Mouse (Mus musculus) midbrain, embryonic 12.5 days (tissue): Measurements from ENCODE around the gene Slc12a4. TPM values are rescaled to one million over a fixed set of nuclear protein-coding genes. Genes with fewer than 3 reads are reported as not detected.

Experiments
- ATAC-seq: fragments of 200-750 bp; cut with Nextera tagmentation; 2 replicates; pipeline ENCODE4 v1.8.0; 2017; ENCODE audit warnings: low read depth, moderate TSS enrichment, moderate library complexity; ENCODE audit not compliant: low FRiP score
- H3K27ac ChIP-seq: fragments of 300-500 bp; sonication (generic); replicated peaks from 2 replicates; pipeline ENCODE4 v1.5.1; 2016; ENCODE audit warnings: mild to moderate bottlenecking
- H3K27me3 ChIP-seq: fragments of 300-500 bp; sonication (generic); 2 replicates; pipeline ENCODE4 v1.6.1; 2016; ENCODE audit warnings: mild to moderate bottlenecking
- H3K36me3 ChIP-seq: fragments of 300-500 bp; sonication (generic); 2 replicates; pipeline ENCODE4 v1.6.1; 2016
- H3K4me1 ChIP-seq: fragments of 300-500 bp; sonication (generic); 2 replicates; pipeline ENCODE4 v1.6.1; 2016
- H3K4me2 ChIP-seq: fragments of 300-500 bp; sonication (generic); replicated peaks from 2 replicates; pipeline ENCODE4 v1.6.1; 2016; ENCODE audit warnings: mild to moderate bottlenecking, moderate library complexity
- H3K4me3 ChIP-seq: fragments of 300-500 bp; sonication (generic); 2 replicates; pipeline ENCODE4 v1.5.1; 2016; ENCODE audit warnings: mild to moderate bottlenecking
- H3K9ac ChIP-seq: fragments of 300-500 bp; sonication (generic); replicated peaks from 2 replicates; pipeline ENCODE4 v1.6.1; 2016; ENCODE audit warnings: mild to moderate bottlenecking, moderate library complexity
- H3K9me3 ChIP-seq: fragments of 300-500 bp; sonication (generic); 2 replicates; pipeline ENCODE4 v1.6.1; 2016; ENCODE audit warnings: mild to moderate bottlenecking
- WGBS: fragments of 180-500 bp; shearing (Covaris S2); methylation state at CpG from one replicate; pipeline ENCODE4 v1.1.7; 2016; 5-methylcytosine and 5-hydroxymethylcytosine counted together
- polyA plus RNA-seq: library from polyadenylated mRNA; unstranded; fragments of >200 nt; fragmentation: Nextera tagmentation; extraction: Ambion mirVana; gene quantifications from 2 replicates; pipeline ENCODE4 v1.2.1, GENCODE M21; 2016

Gene Slc12a4
- polyA plus RNA-seq, 1 experiment from 2014 or later: 12.7 TPM

DNA sequence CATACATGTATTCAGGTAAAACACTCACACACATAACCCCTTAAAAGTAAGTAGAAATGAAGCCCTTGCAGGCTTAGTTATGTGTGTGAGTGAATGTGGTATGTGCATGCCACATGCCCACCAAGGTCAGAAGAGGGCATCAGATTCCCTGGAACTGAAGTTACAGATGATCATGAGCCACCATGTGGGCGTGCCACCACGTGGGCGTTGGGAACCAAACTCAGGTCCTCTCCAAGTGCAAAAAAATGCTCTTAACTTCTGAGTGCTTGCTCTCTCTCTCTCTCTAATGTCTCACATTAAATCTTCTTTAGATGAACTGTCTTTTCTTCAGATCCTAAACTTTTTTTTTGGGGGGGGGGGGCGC is 27.6 kb downstream of the Slc12a4 start, which contains the start of gene Psmb10:
Gene Psmb10 (minus strand): TSS at position 139 of the 364 bp plus-strand sequence.
- Histone ChIP-seq H3K4me2 (peak within 1 kb of the TSS; percentile 87), H3K4me1 (peaks cover 16% of the 10 kb centered on the region), H3K36me3 (no peaks in the 10 kb centered on the region), H3K27me3 (no peaks in the 10 kb centered on the region), H3K9me3 (no peaks in the 10 kb centered on the region), H3K4me3 (peak within 1 kb of the TSS; percentile 59), H3K27ac (peak within 1 kb of the TSS; percentile 78), H3K9ac (peak within 1 kb of the TSS; percentile 77)
- no peak for ATAC-seq
- 43% methylated on average over 4 of the region's 4 CpGs for WGBS

DNA sequence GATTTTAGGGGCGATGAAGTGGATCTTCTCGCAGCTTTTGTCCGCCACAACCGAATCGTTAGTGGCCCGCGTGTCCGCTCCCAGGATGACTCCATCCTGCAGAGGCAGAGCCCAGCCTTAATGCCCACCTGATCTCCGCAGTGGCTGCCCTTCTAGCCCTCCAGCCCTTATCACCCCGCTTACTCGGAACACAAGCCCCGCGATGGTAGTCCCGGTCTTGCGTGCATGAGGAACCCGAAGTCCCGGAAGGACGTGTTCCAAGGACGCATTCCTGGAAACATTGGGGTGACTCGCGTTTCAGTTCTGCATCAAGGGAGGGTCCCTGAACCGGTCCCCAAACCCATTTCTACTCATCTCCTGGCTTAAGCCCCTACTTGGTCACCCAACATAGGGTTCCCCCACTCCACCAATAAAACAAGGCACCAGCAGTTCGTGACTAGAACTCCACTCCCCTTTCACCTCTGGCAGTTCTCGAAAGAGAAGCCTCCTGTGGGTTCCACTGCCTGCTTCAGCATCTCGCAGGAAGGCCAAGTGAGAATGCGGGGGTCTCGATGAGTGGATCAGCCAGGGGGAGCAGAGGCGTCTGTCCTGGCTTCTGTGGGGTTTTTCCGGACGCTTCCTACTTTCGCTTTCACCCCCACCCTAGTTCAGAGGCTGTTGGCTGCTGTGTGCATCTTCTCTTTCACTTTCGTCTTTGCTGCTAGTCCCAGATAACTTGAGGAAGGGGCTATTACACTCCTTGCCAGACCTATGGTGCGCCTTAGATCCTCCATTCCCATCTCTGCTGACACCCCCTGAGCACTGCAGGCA is 28.2 kb downstream of the Slc12a4 start:
- Histone ChIP-seq H3K27me3 (no peaks in the 10 kb centered on the region), H3K36me3 (no peaks in the 10 kb centered on the region), H3K9ac (peak overlapping the region; percentile 77), H3K27ac (peak overlapping the region; percentile 78), H3K4me3 (peak overlapping the region; percentile 59), H3K4me1 (peaks cover 16% of the 10 kb centered on the region), H3K9me3 (no peaks in the 10 kb centered on the region), H3K4me2 (peak overlapping the region; percentile 87)
- peak; percentile 31; the same call in 1 of the 2 replicates for ATAC-seq
- WGBS: 3% methylated on average over 33 of the region's 33 CpGs

DNA sequence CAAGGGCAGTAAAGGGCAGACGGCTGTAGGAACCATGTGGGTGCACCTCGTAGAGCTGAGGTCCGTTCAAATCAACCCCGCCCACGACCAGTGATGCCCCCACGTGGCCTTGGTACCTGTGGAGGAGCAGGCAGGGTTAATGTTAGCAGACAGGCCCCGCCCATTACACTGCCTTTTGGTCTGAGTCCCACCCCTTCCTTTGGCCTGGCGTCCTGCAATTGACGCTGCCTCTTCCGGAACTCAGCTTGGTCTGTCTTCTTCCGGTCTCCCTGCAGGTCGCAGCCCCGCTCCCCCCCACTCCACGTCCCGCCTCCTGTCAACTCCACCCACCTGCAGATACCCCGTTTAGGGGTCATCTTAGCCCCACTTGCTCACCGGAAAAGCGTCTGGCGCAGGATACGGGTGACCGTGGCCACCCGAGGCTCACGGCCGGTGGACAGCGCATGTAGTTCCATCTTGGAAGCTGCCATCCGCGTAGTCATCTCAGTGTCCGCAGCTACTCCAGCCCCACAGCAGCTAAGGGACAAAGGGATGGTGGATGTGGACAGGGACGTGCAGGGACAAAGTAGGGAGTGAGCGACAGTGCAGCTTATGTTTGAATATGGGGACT is 28.9 kb downstream of the Slc12a4 start:
- 0% methylated on average over 30 of the region's 30 CpGs for WGBS
- Histone ChIP-seq H3K9me3 (no peaks in the 10 kb centered on the region), H3K36me3 (no peaks in the 10 kb centered on the region; the same call in 1 of the 2 replicates), H3K4me2 (peak overlapping the region; percentile 87), H3K4me3 (peak overlapping the region; percentile 59), H3K27ac (peak overlapping the region; percentile 78), H3K9ac (peak overlapping the region; percentile 77), H3K27me3 (no peaks in the 10 kb centered on the region), H3K4me1 (peaks cover 16% of the 10 kb centered on the region)
- peak; percentile 93 for ATAC-seq

DNA sequence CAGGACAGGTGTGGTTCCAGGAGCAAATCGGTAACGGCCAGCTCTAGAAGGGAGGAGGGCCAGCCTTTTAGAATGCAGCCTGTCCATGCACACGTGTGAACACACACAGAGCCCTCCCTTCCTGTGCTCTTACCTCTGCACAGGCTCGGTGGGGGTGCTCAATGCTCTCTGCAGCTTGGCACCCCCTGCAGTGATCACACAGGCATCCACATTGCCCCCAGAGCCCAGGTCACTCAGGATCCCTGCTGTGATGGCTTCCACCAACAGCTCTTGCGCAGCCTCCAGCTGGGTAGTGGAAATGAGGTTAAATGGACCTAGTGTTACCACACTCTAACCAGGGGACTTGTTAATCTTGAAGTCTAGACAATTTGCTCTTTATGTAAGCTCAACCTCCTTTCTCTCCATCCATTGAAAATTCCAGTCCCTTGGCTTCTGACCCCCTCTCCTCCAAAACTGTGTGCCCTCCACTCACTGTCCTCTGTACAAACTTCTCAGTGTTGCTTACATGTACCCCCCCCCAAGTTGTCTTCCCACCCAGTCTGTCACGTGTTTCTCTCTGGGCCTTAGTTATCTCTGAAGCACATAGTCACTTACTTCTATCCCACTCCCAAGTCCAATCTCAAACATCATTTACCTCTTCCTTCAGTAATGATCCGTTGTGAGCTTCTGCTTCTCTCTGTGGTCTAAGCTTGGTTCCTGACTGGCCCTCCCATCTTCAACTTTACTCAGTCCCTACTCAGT is 29.9 kb downstream of the Slc12a4 start:
- Histone ChIP-seq H3K27ac (peak overlapping the region; percentile 16; the same call in 1 of the 2 replicates), H3K4me2 (peak overlapping the region; percentile 87), H3K4me3 (peak overlapping the region; percentile 59), H3K4me1 (peaks cover 16% of the 10 kb centered on the region), H3K9me3 (no peaks in the 10 kb centered on the region), H3K36me3 (peaks cover 5% of the 10 kb centered on the region; the same call in 1 of the 2 replicates), H3K27me3 (no peaks in the 10 kb centered on the region), H3K9ac (peak overlapping the region; percentile 77)
- WGBS: 30% methylated on average over 7 of the region's 7 CpGs
- no peak for ATAC-seq

DNA sequence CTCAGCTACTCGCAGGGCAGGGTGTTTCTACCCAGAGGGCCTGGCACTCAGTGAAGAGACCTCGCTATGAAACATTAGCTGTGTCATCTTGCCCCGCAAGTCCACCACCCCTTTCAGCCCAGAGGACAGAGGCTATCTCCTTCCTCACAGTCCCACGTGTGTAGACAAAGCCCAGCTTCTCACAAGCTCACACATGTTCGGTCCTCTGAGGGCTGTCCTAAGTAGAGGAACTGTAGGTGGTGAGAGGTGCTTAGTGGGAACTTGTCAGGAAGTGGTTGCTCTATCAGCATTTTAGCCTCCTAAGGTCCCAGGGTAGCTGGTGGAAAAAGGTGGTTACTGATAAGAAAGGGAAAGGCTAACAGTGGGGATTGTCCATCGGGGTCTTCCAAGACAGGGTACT is 30.8 kb downstream of the Slc12a4 start:
- Histone ChIP-seq H3K9me3 (no peaks in the 10 kb centered on the region), H3K4me2 (no peak overlapping the region), H3K36me3 (peaks cover 9% of the 10 kb centered on the region; the same call in 1 of the 2 replicates), H3K27ac (no peak overlapping the region), H3K4me1 (peaks cover 20% of the 10 kb centered on the region), H3K27me3 (no peaks in the 10 kb centered on the region), H3K4me3 (no peak overlapping the region), H3K9ac (no peak overlapping the region)
- ATAC-seq: no peak
- 88% methylated on average over 6 of the region's 6 CpGs for WGBS

DNA sequence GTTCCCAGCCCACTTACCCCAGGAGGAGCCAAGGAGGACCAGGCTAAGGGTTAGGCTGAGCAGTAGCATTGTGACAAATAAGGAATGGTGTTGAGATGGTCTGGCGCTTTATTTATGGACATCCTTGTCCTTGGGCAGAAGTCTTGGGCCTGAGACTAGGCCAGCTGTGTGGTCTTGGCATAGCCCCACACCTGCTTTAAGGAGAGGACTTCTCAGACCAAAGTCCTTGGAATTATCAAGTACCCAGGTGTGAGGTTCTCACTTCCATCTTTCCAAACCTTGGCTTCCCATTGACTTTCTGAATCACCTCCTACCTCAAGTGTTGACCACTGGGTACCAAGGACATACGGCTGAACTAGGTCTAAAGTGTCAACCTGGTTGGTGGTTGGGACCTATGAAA is 32.1 kb downstream of the Slc12a4 start, which contains the start of gene Ctrl:
Gene Ctrl (minus strand): TSS at position 101 of the 400 bp plus-strand sequence.
- H3K9me3 ChIP-seq: no peaks in the 10 kb centered on the region
- 91% methylated on average over 2 of the region's 2 CpGs for WGBS
- no peak within 1 kb of the TSS for H3K27ac ChIP-seq
- H3K27me3 ChIP-seq: no peaks in the 10 kb centered on the region
- H3K4me1 ChIP-seq: peaks cover 20% of the 10 kb centered on the region
- H3K9ac ChIP-seq: no peak within 1 kb of the TSS
- H3K4me3 ChIP-seq: no peak within 1 kb of the TSS
- H3K4me2 ChIP-seq: no peak within 1 kb of the TSS
- H3K36me3 ChIP-seq: peaks cover 13% of the 10 kb centered on the region; the same call in 1 of the 2 replicates
- ATAC-seq: no peak

DNA sequence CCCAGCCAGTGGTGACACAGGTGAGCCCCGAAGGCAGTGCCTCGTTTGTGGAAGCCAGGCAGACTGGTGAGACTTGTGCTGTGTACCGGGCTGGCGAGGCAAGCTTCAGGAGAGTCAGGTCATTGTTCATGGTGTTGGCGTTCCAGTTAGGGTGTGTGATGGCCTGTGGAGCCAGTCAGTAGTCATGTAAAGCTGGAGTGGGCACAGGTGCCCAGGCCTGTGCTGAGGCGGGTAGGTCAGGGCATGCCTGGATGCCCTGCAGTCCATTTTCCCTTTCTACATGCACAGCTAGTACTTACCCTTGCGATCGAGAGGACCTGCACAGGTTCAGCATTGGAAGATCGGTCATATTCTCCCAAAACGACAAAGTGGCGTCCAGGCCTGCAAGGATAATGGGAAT is 33.4 kb downstream of the Slc12a4 start:
- ATAC-seq: no peak
- Histone ChIP-seq H3K9me3 (no peaks in the 10 kb centered on the region), H3K4me2 (no peak overlapping the region), H3K4me3 (no peak overlapping the region), H3K27me3 (no peaks in the 10 kb centered on the region), H3K9ac (no peak overlapping the region), H3K4me1 (peaks cover 14% of the 10 kb centered on the region), H3K36me3 (peaks cover 13% of the 10 kb centered on the region; the same call in 1 of the 2 replicates), H3K27ac (no peak overlapping the region)
- 90% methylated on average over 11 of the region's 11 CpGs for WGBS

DNA sequence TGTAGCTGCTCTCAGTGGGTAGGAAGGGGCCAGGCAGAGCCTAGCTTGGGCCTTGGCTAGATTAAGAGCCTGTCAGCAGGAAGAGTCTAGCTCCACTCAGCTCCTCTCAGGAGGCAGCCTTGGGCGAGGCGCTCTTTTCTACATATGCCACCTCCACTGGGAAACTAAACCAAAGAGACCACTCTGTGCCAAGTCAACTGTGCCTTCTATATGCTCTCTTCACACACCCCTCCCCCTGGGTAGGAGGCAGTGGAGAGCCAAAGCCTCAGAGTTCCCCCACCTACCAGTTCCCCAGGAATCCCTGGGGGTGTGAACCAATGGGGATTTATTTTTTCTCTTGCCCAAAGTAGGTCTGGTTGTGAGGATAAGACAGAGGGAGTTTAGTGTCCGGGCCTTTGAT is 34.6 kb downstream of the Slc12a4 start:
- H3K27ac ChIP-seq: no peak overlapping the region
- H3K4me1 ChIP-seq: peaks cover 9% of the 10 kb centered on the region
- H3K27me3 ChIP-seq: no peaks in the 10 kb centered on the region
- H3K4me3 ChIP-seq: no peak overlapping the region
- no peak for ATAC-seq
- no peak overlapping the region for H3K9ac ChIP-seq
- 96% methylated on average over 3 of the region's 3 CpGs for WGBS
- peaks cover 16% of the 10 kb centered on the region; the same call in 1 of the 2 replicates for H3K36me3 ChIP-seq
- no peaks in the 10 kb centered on the region for H3K9me3 ChIP-seq
- H3K4me2 ChIP-seq: no peak overlapping the region

DNA sequence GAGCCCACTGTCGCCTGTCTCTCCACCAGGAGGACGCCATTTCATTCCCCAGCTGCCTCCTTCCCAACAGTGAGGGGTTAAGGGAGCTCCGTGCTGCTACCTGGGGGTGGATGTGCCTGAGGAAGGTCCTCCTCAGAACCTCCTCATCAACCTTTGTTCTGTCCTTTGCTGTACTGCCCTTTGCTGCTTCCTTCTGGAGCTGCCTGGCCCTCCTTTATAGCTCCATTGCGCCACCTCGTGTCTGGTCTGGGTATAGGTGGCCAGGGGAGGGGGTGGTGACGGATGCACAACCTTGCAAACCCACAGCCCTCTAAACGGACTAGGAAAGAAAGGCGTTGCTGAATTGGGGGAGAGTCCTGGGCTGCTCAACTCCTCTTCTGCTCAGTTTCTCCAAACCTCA is 35.3 kb downstream of the Slc12a4 start:
- Histone ChIP-seq H3K9me3 (no peaks in the 10 kb centered on the region), H3K9ac (peak overlapping the region; percentile 37; the same call in 1 of the 2 replicates), H3K36me3 (peaks cover 16% of the 10 kb centered on the region; the same call in 1 of the 2 replicates), H3K4me1 (0 out of 2 replicates have a peak, but pooled peaks cover 4% of the 10 kb centered on the region), H3K27ac (peak overlapping the region; percentile 64), H3K27me3 (no peaks in the 10 kb centered on the region), H3K4me2 (no peak overlapping the region), H3K4me3 (no peak overlapping the region)
- peak; percentile 56 for ATAC-seq
- WGBS: 14% methylated on average over 8 of the region's 8 CpGs

DNA sequence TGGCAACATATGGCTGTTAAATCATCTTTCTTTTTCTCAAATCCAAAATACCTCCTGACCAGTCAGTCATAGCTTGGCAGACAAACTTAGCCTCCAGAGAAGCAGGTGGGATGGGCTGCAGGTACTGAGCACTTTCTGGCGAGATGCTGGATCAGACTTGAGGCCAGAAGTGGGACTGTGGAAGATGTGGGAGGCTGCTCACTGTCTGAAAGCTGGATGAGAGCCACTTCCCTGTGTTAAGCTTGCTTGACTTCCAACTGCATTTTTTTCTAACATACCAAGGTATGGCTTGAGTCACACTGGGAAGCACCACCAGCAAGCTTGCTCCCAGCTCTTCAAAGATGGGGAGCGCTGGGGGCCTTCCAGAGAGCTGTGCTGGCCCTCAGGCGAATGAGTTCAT is 40.8 kb downstream of the Slc12a4 start:
- Histone ChIP-seq H3K27me3 (no peaks in the 10 kb centered on the region), H3K4me3 (no peak overlapping the region), H3K27ac (no peak overlapping the region), H3K36me3 (peaks cover 13% of the 10 kb centered on the region; the same call in 1 of the 2 replicates), H3K9me3 (no peaks in the 10 kb centered on the region), H3K4me2 (no peak overlapping the region), H3K4me1 (peaks cover 4% of the 10 kb centered on the region; the same call in 1 of the 2 replicates), H3K9ac (no peak overlapping the region)
- 87% methylated on average over 3 of the region's 3 CpGs for WGBS
- no peak for ATAC-seq

DNA sequence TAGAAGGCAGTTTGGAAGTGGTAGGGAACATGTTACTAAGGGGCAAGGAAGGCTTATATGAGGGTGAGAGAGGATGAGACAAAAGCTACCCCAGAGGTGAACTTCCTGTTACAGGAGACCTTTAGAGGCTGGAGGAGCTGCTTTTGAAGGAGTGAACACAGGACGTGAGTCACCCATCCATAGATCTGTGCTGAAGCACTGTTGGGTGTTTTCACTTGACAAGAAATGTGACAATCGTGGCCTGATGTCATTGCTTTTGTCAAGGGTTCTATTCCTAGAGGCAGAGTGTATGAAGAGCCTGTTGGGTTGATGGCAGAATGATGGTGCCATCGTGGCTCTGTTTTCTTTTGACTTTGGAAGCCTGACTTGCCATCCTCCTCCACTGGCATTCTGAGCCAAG is 46.5 kb downstream of the Slc12a4 start:
- 93% methylated on average over 3 of the region's 3 CpGs for WGBS
- ATAC-seq: no peak
- H3K27ac ChIP-seq: no peak overlapping the region
- H3K27me3 ChIP-seq: no peaks in the 10 kb centered on the region
- no peak overlapping the region for H3K4me3 ChIP-seq
- no peak overlapping the region for H3K4me2 ChIP-seq
- no peaks in the 10 kb centered on the region for H3K9me3 ChIP-seq
- H3K9ac ChIP-seq: no peak overlapping the region
- H3K36me3 ChIP-seq: peaks cover 28% of the 10 kb centered on the region; the same call in 1 of the 2 replicates
- no peaks in the 10 kb centered on the region for H3K4me1 ChIP-seq
